Comparison of ENCODE assay signal across 18 mouse cellular contexts in the genomic region with DNA sequence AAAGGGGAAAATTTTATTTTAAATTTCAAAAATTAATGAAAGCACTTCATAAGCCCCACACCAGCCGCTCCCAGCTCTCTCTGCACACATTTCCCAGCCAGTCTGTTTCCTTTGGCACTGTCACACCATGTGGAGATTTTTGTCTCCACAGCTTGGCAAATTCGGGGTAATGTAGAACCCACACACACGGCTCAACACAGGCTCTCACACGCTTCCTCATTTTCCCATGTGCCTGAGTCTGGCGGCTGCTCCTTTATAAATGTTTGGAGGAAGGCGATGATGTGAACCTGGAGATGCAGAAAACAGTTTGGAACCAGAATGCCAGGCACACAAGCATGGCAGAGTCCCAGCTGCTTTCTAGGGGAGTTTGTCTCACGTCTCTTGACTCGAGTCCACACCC. TPM values are rescaled to one million over a fixed set of nuclear protein-coding genes. Genes with fewer than 3 reads are reported as not detected.
DNase-seq lines count a peak whose midpoint lies in the region; ATAC-seq and TF ChIP-seq lines count a peak whose summit lies in the region.
"Had no signal": no experiment of that assay in that cellular context is flagged by ENCODE, and none has a peak within 500 bp of the region (broad histone marks: within the 10 kb centered on the region; RNA-seq: fewer than 3 reads in every experiment).

No protein-coding gene starts in this region.

- no peak overlapping the region for H3K9ac ChIP-seq in heart, embryonic 11.5 days (ENCODE audit: low read depth, low read length)
- H3K9ac ChIP-seq: heart, embryonic 12.5 days; intestine, embryonic 15.5 days; limb, embryonic 15.5 days had no signal

- no peak for ATAC-seq in heart, embryonic 11.5 days (replicated peaks; ENCODE audit: insufficient number of reproducible peaks, low FRiP score, low TSS enrichment)
- ATAC-seq: intestine, embryonic 15.5 days had no signal

- WGBS in heart, embryonic 11.5 days (ENCODE audit: insufficient replicate concordance), result 80% methylated on average over 8 of the region's 8 CpGs

- no peaks in the 10 kb centered on the region for H3K27me3 ChIP-seq in heart, embryonic 11.5 days (ENCODE audit: control insufficient read depth, insufficient read depth, low read length)
- H3K27me3 ChIP-seq: heart, embryonic 12.5 days; intestine, embryonic 15.5 days; limb, embryonic 15.5 days had no signal

- no peak; the same call in 1 of the 2 replicates for TF ChIP-seq CTCF in left cerebral cortex, adult 2 months (IDR thresholded peaks at IDR 0.05)

- H3K4me3 ChIP-seq in left cerebral cortex, adult 2 months, result no peak overlapping the region
- H3K4me3 ChIP-seq in heart, embryonic 11.5 days (ENCODE audit: low read depth, low read length), result no peak overlapping the region
- H3K4me3 ChIP-seq: heart, embryonic 12.5 days; intestine, embryonic 15.5 days; limb, embryonic 15.5 days; megakaryocyte, embryonic 14.5 days had no signal

- no peaks in the 10 kb centered on the region for H3K36me3 ChIP-seq in heart, embryonic 11.5 days (ENCODE audit: control insufficient read depth, insufficient read depth, low read length)
- H3K36me3 ChIP-seq: heart, embryonic 12.5 days; intestine, embryonic 15.5 days had no signal

- H3K27ac ChIP-seq in left cerebral cortex, adult 2 months, result no peak overlapping the region
- no peak overlapping the region for H3K27ac ChIP-seq in heart, embryonic 11.5 days (ENCODE audit: low read depth, low read length)
- H3K27ac ChIP-seq: intestine, embryonic 15.5 days; limb, embryonic 15.5 days had no signal

- H3K4me2 ChIP-seq in heart, embryonic 11.5 days, result no peak overlapping the region
- H3K4me2 ChIP-seq: heart, embryonic 12.5 days; intestine, embryonic 15.5 days; limb, embryonic 15.5 days had no signal

- peak; percentile 17 for DNase-seq in left cerebral cortex, adult 11 months (ENCODE audit: low spot score)
- DNase-seq in left cerebral cortex, adult 2 months (ENCODE audit: extremely low spot score in 1 of 2, low spot score in 2 of 2), result no peak
- peak; percentile 11 to 25 for DNase-seq in frontal cortex, postnatal 14 days (ENCODE audit: low spot score in 2 of 2)
- DNase-seq in layer of hippocampus, postnatal 36 days, result peak; percentile 52 to 57
- peak; percentile 13 for DNase-seq in skeletal muscle tissue, adult 2 months (ENCODE audit: low read depth, low spot score)
- no peak for DNase-seq in testis, postnatal 10 days (ENCODE audit: low spot score)
- DNase-seq in urinary bladder, postnatal 10 days (ENCODE audit: low spot score), result no peak
- DNase-seq: adrenal gland, postnatal 25 days; cerebellum, adult 8-10 months; kidney, postnatal 14 days; lung, adult 2 months had no signal

- intact Hi-C loops in left cerebral cortex, adult 2 months (cut with DNase I), result no loop called here

- no peaks in the 10 kb centered on the region for H3K4me1 ChIP-seq in heart, embryonic 11.5 days (ENCODE audit: control insufficient read depth, insufficient read depth, low read length)
- H3K4me1 ChIP-seq: heart, embryonic 12.5 days; intestine, embryonic 15.5 days; limb, embryonic 15.5 days had no signal

- H3K9me3 ChIP-seq in heart, embryonic 11.5 days (replicated peaks; ENCODE audit: control insufficient read depth, low read length), result no peaks in the 10 kb centered on the region; the same call in 1 of the 2 replicates
- H3K9me3 ChIP-seq: heart, embryonic 12.5 days; intestine, embryonic 15.5 days; limb, embryonic 15.5 days; megakaryocyte, embryonic 14.5 days had no signal

RNA-seq across cellular contexts. Expression of gene Gm17374, which starts 38.0 kb away (rescaled TPM):
- not detected for total RNA-seq in left cerebral cortex, adult 2 months (2021)
- total RNA-seq in layer of hippocampus, postnatal 36 days (2021), result not detected
- polyA plus RNA-seq in heart, embryonic 11.5 days (2014; fragmentation: Nextera tagmentation; extraction: Ambion mirVana), result not detected in 2 replicates
- total RNA-seq: adrenal gland, postnatal 25 days; hematopoietic stem cell, adult 5-6 weeks; MEL had no signal
- polyA plus RNA-seq: heart, embryonic 12.5 days; intestine, embryonic 15.5 days; limb, embryonic 15.5 days; lung, adult 2 months had no signal

RNA-seq across cellular contexts. Expression of gene Tasp1, which starts 47.2 kb away (rescaled TPM):
- total RNA-seq in left cerebral cortex, adult 2 months (2021), result 10 to 100 TPM; 35.8 to 41.4 TPM
- total RNA-seq in layer of hippocampus, postnatal 36 days (2021), result 10 to 100 TPM; 29.6 to 30.6 TPM
- 14.7 and 15.5 TPM in 2 replicates for polyA plus RNA-seq in heart, embryonic 11.5 days (2014; fragmentation: Nextera tagmentation; extraction: Ambion mirVana)

RNA-seq across cellular contexts. Expression of gene Esf1, which starts 56.5 kb away (rescaled TPM):
- total RNA-seq in left cerebral cortex, adult 2 months (2021), result 10 to 100 TPM; 19.1 to 22.2 TPM
- 10 to 100 TPM; 24.3 to 24.5 TPM for total RNA-seq in layer of hippocampus, postnatal 36 days (2021)
- polyA plus RNA-seq in heart, embryonic 11.5 days (2014; fragmentation: Nextera tagmentation; extraction: Ambion mirVana), result 20.7 and 21.5 TPM in 2 replicates

RNA-seq across cellular contexts. Expression of gene Ndufaf5, which starts 56.6 kb away (rescaled TPM):
- total RNA-seq in left cerebral cortex, adult 2 months (2021), result 10 to 100 TPM; 50.5 to 51.3 TPM
- 10 to 100 TPM; 51.7 to 59.3 TPM for total RNA-seq in layer of hippocampus, postnatal 36 days (2021)
- 36.1 and 37.6 TPM in 2 replicates for polyA plus RNA-seq in heart, embryonic 11.5 days (2014; fragmentation: Nextera tagmentation; extraction: Ambion mirVana)

Comparison
In these comparisons a context has a peak if more than half of its experiments do, and no peak if none do; other contexts are left out.
1. DNase-seq: peak in left cerebral cortex, adult 11 months (single experiment), frontal cortex, postnatal 14 days (2 of 2), layer of hippocampus, postnatal 36 days (2 of 2) and skeletal muscle tissue, adult 2 months (single experiment); none in left cerebral cortex, adult 2 months (0 of 2), testis, postnatal 10 days (single experiment) and urinary bladder, postnatal 10 days (single experiment).